Mouse (Mus musculus) frontal cortex, postnatal 36 days (tissue): ENCODE results near the gene Maml2.
"Not testable (repeated sequence)": the region's sequence is repeated elsewhere in the genome, so short reads cannot be mapped to it uniquely, and the experiment has no call there.

Experiments
- DNase-seq, 2 experiments: peaks; one replicate each; pipeline ENCODE4 v3.0.0; 2022; ENCODE audit warnings: low spot score in 2 of 2

The Maml2 gene

GRCm38 (mm10) chr9:13673304-13673703 lies 375.5 kb downstream of the Maml2 start:
- no peak for DNase-seq

GRCm38 (mm10) chr9:13678026-13678425 lies 380.3 kb downstream of the Maml2 start:
- no peak for DNase-seq

- DNase-seq = no peak
Observed at GRCm38 (mm10) chr9:13679696-13680095, 381.9 kb downstream of the Maml2 start.

GRCm38 (mm10) chr9:13681147-13681546 lies 383.4 kb downstream of the Maml2 start:
- no peak for DNase-seq

- peak; percentile 62 to 75 for DNase-seq
Observed at GRCm38 (mm10) chr9:13681581-13682038, 383.9 kb downstream of the Maml2 start.

GRCm38 (mm10) chr9:13684327-13684934 lies 386.7 kb downstream of the Maml2 start:
- no peak for DNase-seq

GRCm38 (mm10) chr9:13686977-13687659 lies 389.4 kb downstream of the Maml2 start:
- no peak for DNase-seq

GRCm38 (mm10) chr9:13688997-13689396 lies 391.2 kb downstream of the Maml2 start:
- DNase-seq = no peak

- DNase-seq = no peak
Observed at GRCm38 (mm10) chr9:13690321-13690720, 392.6 kb downstream of the Maml2 start.

- DNase-seq = peak in 1 of 2 experiments; percentile 33
Observed at GRCm38 (mm10) chr9:13693693-13694284, 396.0 kb downstream of the Maml2 start.

- peak in 1 of 2 experiments; percentile 70 for DNase-seq
Observed at GRCm38 (mm10) chr9:13694293-13694692, 396.5 kb downstream of the Maml2 start.

GRCm38 (mm10) chr9:13697041-13697811 lies 399.5 kb downstream of the Maml2 start:
- no peak for DNase-seq

GRCm38 (mm10) chr9:13697869-13698268 lies 400.1 kb downstream of the Maml2 start:
- DNase-seq = no peak

- DNase-seq = no peak
Observed at GRCm38 (mm10) chr9:13699061-13699780, 401.5 kb downstream of the Maml2 start.

GRCm38 (mm10) chr9:13699781-13700116 lies 402.0 kb downstream of the Maml2 start:
- DNase-seq = no peak

- no peak for DNase-seq
Observed at GRCm38 (mm10) chr9:13701773-13702172, 404.0 kb downstream of the Maml2 start.

- DNase-seq = no peak
Observed at GRCm38 (mm10) chr9:13703100-13703499, 405.3 kb downstream of the Maml2 start.

GRCm38 (mm10) chr9:13704917-13705316 lies 407.2 kb downstream of the Maml2 start:
- no peak for DNase-seq

- DNase-seq = no peak
Observed at GRCm38 (mm10) chr9:13707066-13707555, 409.4 kb downstream of the Maml2 start.

GRCm38 (mm10) chr9:13709436-13709835 lies 411.7 kb downstream of the Maml2 start:
- no peak for DNase-seq

- not testable (repeated sequence) for DNase-seq
Observed at GRCm38 (mm10) chr9:13715891-13716290, 418.1 kb downstream of the Maml2 start.
